Mouse (Mus musculus) limb, embryonic 11.5 days (tissue): ENCODE measurements around the gene Dtx1. TPM values are rescaled to one million over a fixed set of nuclear protein-coding genes. Genes with fewer than 3 reads are reported as not detected.

ENCODE experiments used
- ATAC-seq: fragments of 200-750 bp; cut with Nextera tagmentation; 2 replicates; pipeline ENCODE4 v1.8.0; 2017; ENCODE audit warnings: low read depth; ENCODE audit not compliant: insufficient number of reproducible peaks, low FRiP score, low TSS enrichment
- DNase-seq: peaks from one replicate; pipeline ENCODE4 v3.0.0-alpha.2; 2015; ENCODE audit warnings: low spot score
- H3K27ac ChIP-seq: fragments of 300-500 bp; sonication (generic); replicated peaks from 2 replicates; pipeline ENCODE4 v1.5.1; 2014; ENCODE audit warnings: low read depth, mild to moderate bottlenecking, low read length
- H3K27me3 ChIP-seq: fragments of 300-500 bp; sonication (generic); 2 replicates; pipeline ENCODE4 v1.6.1; 2014; ENCODE audit warnings: mild to moderate bottlenecking, low read length, mixed read lengths; ENCODE audit not compliant: control insufficient read depth, insufficient read depth
- H3K36me3 ChIP-seq: fragments of 300-500 bp; sonication (generic); 2 replicates; pipeline ENCODE4 v1.6.1; 2014; ENCODE audit warnings: mild to moderate bottlenecking, low read length, moderate library complexity, mixed read lengths; ENCODE audit not compliant: control insufficient read depth, insufficient read depth
- H3K4me1 ChIP-seq: fragments of 300-500 bp; sonication (generic); 2 replicates; pipeline ENCODE4 v1.6.1; 2014; ENCODE audit warnings: low read length, mixed read lengths; ENCODE audit not compliant: control insufficient read depth, insufficient read depth
- H3K4me2 ChIP-seq: fragments of 300-500 bp; sonication (generic); 2 replicates; pipeline ENCODE4 v1.6.1; 2014; ENCODE audit warnings: low read depth, mild to moderate bottlenecking, moderate library complexity; ENCODE audit not compliant: severe bottlenecking
- H3K4me3 ChIP-seq: fragments of 300-500 bp; sonication (generic); 2 replicates; pipeline ENCODE4 v1.5.1; 2014; ENCODE audit warnings: low read depth, low read length
- H3K9ac ChIP-seq: fragments of 300-500 bp; sonication (generic); 2 replicates; pipeline ENCODE4 v1.6.1; 2014; ENCODE audit warnings: mild to moderate bottlenecking, low read length
- H3K9me3 ChIP-seq: fragments of 300-500 bp; sonication (generic); 2 replicates; pipeline ENCODE4 v1.6.1; 2016; ENCODE audit warnings: low read length; ENCODE audit not compliant: control insufficient read depth
- WGBS: fragments of 180-500 bp; shearing (Covaris S2); extraction: QIAGEN DNeasy Blood & Tissue Kit; methylation state at CpG from one replicate; pipeline ENCODE4 v1.1.7; 2014; 5-methylcytosine and 5-hydroxymethylcytosine counted together
- polyA plus RNA-seq: library from polyadenylated mRNA; unstranded; fragments of >200 nt; fragmentation: Nextera tagmentation; extraction: Ambion mirVana; gene quantifications from 2 replicates; pipeline ENCODE4 v1.2.1, GENCODE M21; 2014

Gene Dtx1
- polyA plus RNA-seq, 1 experiment from 2014 or later = 3.0 TPM

DNA sequence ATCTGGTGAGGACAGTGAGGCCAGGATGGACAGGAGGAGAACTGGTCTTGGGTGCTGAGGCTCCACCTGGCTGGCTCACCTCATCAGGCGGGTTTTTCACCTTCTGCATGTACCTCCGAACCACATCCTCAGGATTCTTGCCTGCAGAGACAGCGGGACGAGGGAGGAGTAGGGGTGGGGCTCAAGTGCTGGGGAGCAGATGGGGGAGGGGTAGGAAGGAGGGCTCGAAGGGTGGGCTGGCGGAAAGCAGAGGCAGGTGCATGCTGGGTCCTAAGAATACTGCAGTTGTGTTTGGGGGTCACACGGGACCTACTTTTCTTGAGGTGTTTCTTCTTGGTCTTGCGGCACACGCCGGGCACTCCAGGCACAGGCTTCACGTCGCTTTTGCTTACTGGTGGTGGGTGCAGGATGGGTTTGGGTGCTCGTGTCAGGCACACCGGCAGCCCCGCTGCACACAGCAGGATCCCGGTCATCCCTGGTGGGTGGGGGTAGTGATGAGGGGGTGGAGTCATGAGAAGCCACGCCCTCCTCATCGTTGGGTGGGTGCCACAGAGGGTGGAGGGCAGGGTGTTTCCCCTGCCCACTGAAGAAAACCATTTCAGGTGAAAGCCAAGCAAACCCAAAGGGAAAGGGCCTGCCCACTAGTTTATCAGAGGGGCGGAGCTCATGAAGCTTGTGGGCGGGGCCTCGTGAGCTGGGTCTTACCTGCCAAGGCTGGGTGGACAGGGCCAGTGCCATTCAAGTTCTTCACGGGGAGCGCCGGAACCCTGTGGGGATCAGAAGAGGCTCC is 28.6 kb downstream of the Dtx1 start:
- H3K27me3 ChIP-seq = peaks cover 28% of the 10 kb centered on the region
- no peaks in the 10 kb centered on the region for H3K36me3 ChIP-seq
- H3K4me3 ChIP-seq = no peak overlapping the region
- H3K9ac ChIP-seq = no peak overlapping the region
- WGBS = 7% methylated on average over 24 of the region's 24 CpGs
- ATAC-seq (no peak), DNase-seq (no peak)
- no peak overlapping the region for H3K4me2 ChIP-seq
- no peak overlapping the region for H3K27ac ChIP-seq
- peaks cover 17% of the 10 kb centered on the region; the same call in 1 of the 2 replicates for H3K4me1 ChIP-seq
- H3K9me3 ChIP-seq = no peaks in the 10 kb centered on the region

GRCm38 (mm10) chr5:120680918-120681317 is 30.8 kb downstream of the Dtx1 start:
- peaks cover 25% of the 10 kb centered on the region for H3K27me3 ChIP-seq
- H3K4me3 ChIP-seq = no peak overlapping the region; the same call in 1 of the 2 replicates
- DNase-seq = no peak
- no peak overlapping the region; the same call in 1 of the 2 replicates for H3K4me2 ChIP-seq
- ATAC-seq = no peak
- H3K36me3 ChIP-seq = no peaks in the 10 kb centered on the region
- no peaks in the 10 kb centered on the region for H3K9me3 ChIP-seq
- peaks cover 17% of the 10 kb centered on the region; the same call in 1 of the 2 replicates for H3K4me1 ChIP-seq
- no peak overlapping the region; the same call in 1 of the 2 replicates for H3K9ac ChIP-seq
- 91% methylated on average over 18 of the region's 18 CpGs for whole genome bisulfite sequencing
- no peak overlapping the region for H3K27ac ChIP-seq

GRCm38 (mm10) chr5:120679676-120680555 is 31.8 kb downstream of the Dtx1 start:
- H3K27ac ChIP-seq = peak overlapping the region; percentile 65; the same call in 1 of the 2 replicates

DNA sequence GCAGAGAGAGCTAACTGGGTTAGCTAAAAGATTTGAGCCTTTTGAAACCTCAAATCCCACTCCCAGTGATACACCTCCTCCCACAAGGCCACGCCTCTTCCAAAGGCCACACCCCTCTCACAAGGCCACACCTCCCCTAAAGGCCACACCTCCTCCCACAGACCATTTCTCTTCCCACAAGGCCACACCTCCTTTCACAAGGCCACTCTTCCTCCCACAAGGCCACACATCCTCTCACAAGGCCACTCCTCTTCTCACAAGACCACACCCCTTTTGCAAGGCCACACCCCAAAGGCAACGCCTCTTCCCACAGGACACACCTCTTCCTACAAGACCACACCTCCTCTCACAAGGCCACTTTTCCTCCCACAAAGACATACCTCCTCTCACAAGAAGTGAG is 34.2 kb downstream of the Dtx1 start:
- 15% methylated on average over 2 of the region's 2 CpGs for WGBS
- Histone ChIP-seq H3K9me3 (no peaks in the 10 kb centered on the region), H3K4me2 (no peak overlapping the region), H3K27ac (no peak overlapping the region), H3K4me1 (peaks cover 11% of the 10 kb centered on the region; the same call in 1 of the 2 replicates), H3K9ac (no peak overlapping the region), H3K36me3 (no peaks in the 10 kb centered on the region), H3K4me3 (no peak overlapping the region), H3K27me3 (peaks cover 10% of the 10 kb centered on the region)
- no peak for ATAC-seq
- no peak for DNase-seq

More at GRCm38 (mm10) chr5:120679676-120680555, 31.8 kb downstream of the Dtx1 start:
- peak overlapping the region; percentile 51 for H3K4me2 ChIP-seq
- DNase-seq = peak; percentile 92
- H3K27me3 ChIP-seq = peaks cover 25% of the 10 kb centered on the region
- H3K9me3 ChIP-seq = no peaks in the 10 kb centered on the region
- H3K9ac ChIP-seq = no peak overlapping the region; the same call in 1 of the 2 replicates
- ATAC-seq = peak; percentile 86; the same call in 1 of the 2 replicates
- H3K4me3 ChIP-seq = peak overlapping the region; percentile 31
- no peaks in the 10 kb centered on the region for H3K36me3 ChIP-seq
- WGBS = 4% methylated on average over 24 of the region's 24 CpGs
- peaks cover 17% of the 10 kb centered on the region; the same call in 1 of the 2 replicates for H3K4me1 ChIP-seq

DNA sequence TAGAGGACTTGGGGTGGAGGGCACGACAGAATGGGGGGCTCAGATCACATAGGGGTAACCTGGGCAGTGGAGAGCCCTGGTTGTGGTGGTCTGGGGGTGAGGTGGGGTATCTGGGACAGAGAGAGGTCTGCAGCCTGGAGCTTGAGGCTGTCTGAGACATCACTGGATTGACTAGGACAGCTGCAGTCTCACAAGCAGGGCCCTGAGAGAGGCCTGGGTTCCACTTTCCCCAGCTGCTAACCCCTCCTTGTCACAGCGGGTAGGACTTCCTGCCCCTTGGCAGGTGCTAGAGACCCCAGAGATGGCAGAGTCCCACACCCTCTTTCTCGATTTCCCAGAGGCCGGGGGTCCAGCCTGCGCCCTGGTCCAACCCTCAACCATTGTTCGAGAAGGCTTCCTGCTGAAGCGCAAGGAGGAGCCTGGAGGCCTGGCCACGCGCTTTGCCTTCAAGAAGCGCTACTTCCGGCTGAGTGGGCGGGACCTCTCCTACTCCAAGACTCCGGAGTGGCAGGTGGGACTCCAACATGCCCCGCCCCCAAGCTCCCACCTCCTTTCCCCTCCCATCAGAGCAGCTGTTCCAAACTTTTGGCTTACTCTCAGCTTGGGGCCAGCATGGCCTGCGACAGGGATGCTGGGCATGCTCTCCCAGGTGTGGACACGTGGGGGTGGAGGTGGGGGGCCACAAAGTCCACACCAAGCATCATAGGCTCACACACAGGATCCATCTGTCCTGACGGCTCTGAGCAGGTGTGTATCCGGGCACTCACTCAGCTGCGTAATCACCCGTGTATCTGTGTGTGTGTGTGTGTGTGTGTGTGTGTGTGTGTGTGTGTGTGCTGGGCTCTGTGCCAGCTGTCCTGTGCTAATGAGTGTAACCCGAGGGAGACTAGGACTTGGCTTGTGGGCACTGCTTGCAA is 37.2 kb downstream of the Dtx1 start:
- H3K4me2 ChIP-seq = no peak overlapping the region
- DNase-seq = peak; percentile 55

GRCm38 (mm10) chr5:120673626-120674025 is 38.1 kb downstream of the Dtx1 start:
- ATAC-seq (no peak), DNase-seq (peak; percentile 78)
- H3K36me3 ChIP-seq = no peaks in the 10 kb centered on the region
- H3K27me3 ChIP-seq = no peaks in the 10 kb centered on the region; the same call in 1 of the 2 replicates
- H3K9me3 ChIP-seq = no peaks in the 10 kb centered on the region
- no peak overlapping the region for H3K9ac ChIP-seq
- no peak overlapping the region for H3K27ac ChIP-seq
- no peak overlapping the region for H3K4me2 ChIP-seq
- H3K4me3 ChIP-seq = no peak overlapping the region
- 5% methylated on average over 12 of the region's 12 CpGs for WGBS
- H3K4me1 ChIP-seq = no peaks in the 10 kb centered on the region

More for the DNA sequence above, 37.2 kb downstream of the Dtx1 start:
- Histone ChIP-seq H3K9ac (no peak overlapping the region), H3K27me3 (no peaks in the 10 kb centered on the region; the same call in 1 of the 2 replicates), H3K4me1 (no peaks in the 10 kb centered on the region), H3K4me3 (no peak overlapping the region), H3K9me3 (no peaks in the 10 kb centered on the region), H3K27ac (no peak overlapping the region), H3K36me3 (no peaks in the 10 kb centered on the region)
- 39% methylated on average over 21 of the region's 21 CpGs for WGBS
- peak; percentile 50; the same call in 1 of the 2 replicates for ATAC-seq

- H3K4me1 ChIP-seq = no peaks in the 10 kb centered on the region
- 80% methylated on average over 3 of the region's 3 CpGs for WGBS
- H3K9ac ChIP-seq = no peak overlapping the region
- no peak overlapping the region for H3K4me2 ChIP-seq
- DNase-seq (no peak), ATAC-seq (no peak)
- H3K9me3 ChIP-seq = no peaks in the 10 kb centered on the region
- no peaks in the 10 kb centered on the region for H3K36me3 ChIP-seq
- no peak overlapping the region for H3K4me3 ChIP-seq
- no peaks in the 10 kb centered on the region; the same call in 1 of the 2 replicates for H3K27me3 ChIP-seq
- no peak overlapping the region for H3K27ac ChIP-seq
Observed at GRCm38 (mm10) chr5:120671865-120672264, 39.9 kb downstream of the Dtx1 start.
